Mouse (Mus musculus) thymus, adult 2 months (tissue): ENCODE measurements at regions not wholly inside any gene's neighbourhood (a gene's known extent, or its start where the extent isn't known, plus 50 kb on each side); places are given as distances from the start of the nearest gene placed in this dataset.

ENCODE experiments used
- CTCF ChIP-seq: fragments of 200-500 bp; IDR thresholded peaks from 2 replicates; pipeline ENCODE4 v1.5.1; 2012; ENCODE audit warnings: mild to moderate bottlenecking, control low read depth, low read length, moderate library complexity, borderline replicate concordance; ENCODE audit not compliant: control insufficient read depth, poor library complexity, insufficient read depth; ENCODE audit errors: extremely low read depth
- POLR2A ChIP-seq: fragments of 200-500 bp; IDR thresholded peaks from 2 replicates; pipeline ENCODE4 v1.6.1; 2012; ENCODE audit warnings: mild to moderate bottlenecking, low read length, control low read depth, moderate library complexity; ENCODE audit not compliant: control insufficient read depth, poor library complexity, insufficient read depth; ENCODE audit errors: extremely low read depth

GRCm38 (mm10) chr13:51906103-51906502, 59.6 kb downstream of the Gadd45g start:
- TF ChIP-seq CTCF: no peak
- no peak for TF ChIP-seq POLR2A
